Mouse (Mus musculus) heart, embryonic 16.5 days (tissue): ENCODE measurements around the gene Sik3. TPM values are rescaled to one million over a fixed set of nuclear protein-coding genes. Genes with fewer than 3 reads are reported as not detected.

ENCODE experiments used
- ATAC-seq: fragments of 200-750 bp; cut with Nextera tagmentation; replicated peaks from 2 replicates; pipeline ENCODE4 v1.8.0; 2017; ENCODE audit warnings: moderate number of reproducible peaks; ENCODE audit not compliant: insufficient read depth, low FRiP score; ENCODE audit errors: extremely low read depth
- H3K27ac ChIP-seq: fragments of 300-500 bp; sonication (generic); 2 replicates; pipeline ENCODE4 v1.5.1; 2014; ENCODE audit warnings: mild to moderate bottlenecking, low read length, control low read depth, moderate library complexity
- H3K27me3 ChIP-seq: fragments of 300-500 bp; sonication (generic); 2 replicates; pipeline ENCODE4 v1.6.1; 2014; ENCODE audit warnings: low read length, mixed read lengths; ENCODE audit not compliant: control insufficient read depth, insufficient read depth
- H3K36me3 ChIP-seq: fragments of 300-500 bp; sonication (generic); 2 replicates; pipeline ENCODE4 v1.6.1; 2014; ENCODE audit not compliant: control insufficient read depth, insufficient read depth
- H3K4me1 ChIP-seq: fragments of 300-500 bp; sonication (generic); 2 replicates; pipeline ENCODE4 v1.6.1; 2014; ENCODE audit warnings: low read length, mixed read lengths; ENCODE audit not compliant: control insufficient read depth, insufficient read depth
- H3K4me2 ChIP-seq: fragments of 300-500 bp; sonication (generic); 2 replicates; pipeline ENCODE4 v1.6.1; 2014; ENCODE audit warnings: low read depth, mild to moderate bottlenecking, control low read depth, low read length
- H3K4me3 ChIP-seq: fragments of 300-500 bp; sonication (generic); 2 replicates; pipeline ENCODE4 v1.5.1; 2014; ENCODE audit warnings: mild to moderate bottlenecking, control low read depth, low read length
- H3K9ac ChIP-seq: fragments of 300-500 bp; sonication (generic); 2 replicates; pipeline ENCODE4 v1.6.1; 2014; ENCODE audit warnings: low read length, control low read depth
- H3K9me3 ChIP-seq: fragments of 300-500 bp; sonication (generic); replicated peaks from 2 replicates; pipeline ENCODE4 v1.6.1; 2016; ENCODE audit warnings: low read length; ENCODE audit not compliant: control insufficient read depth
- WGBS: fragments of 180-500 bp; shearing (Covaris S2); extraction: QIAGEN DNeasy Blood & Tissue Kit; methylation state at CpG from one replicate; pipeline ENCODE4 v1.1.7; 2014; 5-methylcytosine and 5-hydroxymethylcytosine counted together
- polyA plus RNA-seq: library from polyadenylated mRNA; unstranded; fragments of >200 nt; fragmentation: Nextera tagmentation; extraction: Ambion mirVana; gene quantifications from 2 replicates; pipeline ENCODE4 v1.2.1, GENCODE M21; 2015

Gene Sik3
- polyA plus RNA-seq, 1 experiment from 2014 or later, result 5.1 TPM

DNA sequence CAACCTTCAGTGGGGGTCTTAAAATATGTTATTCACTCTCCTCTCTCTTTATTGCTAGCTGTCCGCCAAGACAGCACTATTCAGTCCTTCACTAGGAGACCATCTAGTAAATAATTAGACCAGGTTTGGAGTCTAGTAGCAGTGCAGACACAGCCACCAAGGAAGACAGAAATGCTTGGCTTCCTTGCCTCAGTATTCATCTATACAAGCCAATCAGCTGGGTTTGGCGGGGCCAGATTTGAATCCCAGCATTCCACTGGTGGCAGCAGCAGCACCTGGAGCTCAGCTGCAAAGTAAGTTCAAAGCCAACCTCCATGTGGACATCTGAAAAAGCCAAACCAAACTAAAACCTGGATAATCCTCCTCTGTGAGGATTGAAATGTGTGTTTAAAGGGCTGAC, 47.6 kb downstream of the Sik3 start:
- Histone ChIP-seq H3K4me1 (peaks cover 4% of the 10 kb centered on the region), H3K9ac (no peak overlapping the region), H3K27ac (no peak overlapping the region), H3K36me3 (no peaks in the 10 kb centered on the region), H3K9me3 (no peaks in the 10 kb centered on the region), H3K4me3 (no peak overlapping the region), H3K27me3 (no peaks in the 10 kb centered on the region), H3K4me2 (no peak overlapping the region)
- no peak for ATAC-seq
- 90% methylated on average over 2 of the region's 2 CpGs for WGBS

GRCm38 (mm10) chr9:46061696-46062425, 49.2 kb downstream of the Sik3 start:
- no peak overlapping the region for H3K4me2 ChIP-seq
- no peaks in the 10 kb centered on the region for H3K9me3 ChIP-seq
- peaks cover 4% of the 10 kb centered on the region for H3K4me1 ChIP-seq
- no peaks in the 10 kb centered on the region for H3K27me3 ChIP-seq
- no peak overlapping the region for H3K27ac ChIP-seq
- ATAC-seq, result no peak
- WGBS, result 73% methylated on average over 9 of the region's 9 CpGs
- no peak overlapping the region for H3K9ac ChIP-seq
- H3K36me3 ChIP-seq, result no peaks in the 10 kb centered on the region
- no peak overlapping the region for H3K4me3 ChIP-seq

DNA sequence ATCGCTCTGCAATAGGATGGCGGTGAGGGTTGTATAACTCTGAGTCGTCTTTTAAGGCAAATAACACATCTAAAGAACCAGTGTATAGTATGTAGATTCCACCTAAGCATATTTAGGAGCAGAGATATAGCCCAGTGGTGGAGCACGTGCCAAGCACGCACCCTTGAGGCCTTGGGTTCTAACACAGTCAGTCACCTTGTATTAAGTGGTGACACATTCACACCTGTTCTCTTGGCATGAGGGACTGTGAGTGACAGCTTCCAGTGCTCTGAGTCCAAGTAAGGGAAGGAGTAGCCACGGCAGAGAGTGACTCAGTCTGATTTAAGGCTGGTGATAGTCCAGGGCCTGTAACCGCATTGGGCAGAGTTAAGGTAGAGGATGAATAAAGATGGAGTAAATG, 51.7 kb downstream of the Sik3 start:
- Histone ChIP-seq H3K9ac (no peak overlapping the region), H3K36me3 (no peaks in the 10 kb centered on the region), H3K9me3 (no peaks in the 10 kb centered on the region), H3K4me3 (no peak overlapping the region), H3K4me2 (no peak overlapping the region), H3K27ac (no peak overlapping the region), H3K27me3 (no peaks in the 10 kb centered on the region), H3K4me1 (peaks cover 9% of the 10 kb centered on the region)
- WGBS, result 81% methylated on average over 7 of the region's 7 CpGs
- ATAC-seq, result no peak

GRCm38 (mm10) chr9:46066711-46067110, 54.1 kb downstream of the Sik3 start:
- Histone ChIP-seq H3K4me3 (no peak overlapping the region), H3K9ac (no peak overlapping the region), H3K4me2 (no peak overlapping the region), H3K36me3 (no peaks in the 10 kb centered on the region), H3K27ac (no peak overlapping the region), H3K9me3 (no peaks in the 10 kb centered on the region), H3K4me1 (peaks cover 9% of the 10 kb centered on the region), H3K27me3 (no peaks in the 10 kb centered on the region)
- no peak for ATAC-seq
- WGBS, result 88% methylated on average over 4 of the region's 4 CpGs

DNA sequence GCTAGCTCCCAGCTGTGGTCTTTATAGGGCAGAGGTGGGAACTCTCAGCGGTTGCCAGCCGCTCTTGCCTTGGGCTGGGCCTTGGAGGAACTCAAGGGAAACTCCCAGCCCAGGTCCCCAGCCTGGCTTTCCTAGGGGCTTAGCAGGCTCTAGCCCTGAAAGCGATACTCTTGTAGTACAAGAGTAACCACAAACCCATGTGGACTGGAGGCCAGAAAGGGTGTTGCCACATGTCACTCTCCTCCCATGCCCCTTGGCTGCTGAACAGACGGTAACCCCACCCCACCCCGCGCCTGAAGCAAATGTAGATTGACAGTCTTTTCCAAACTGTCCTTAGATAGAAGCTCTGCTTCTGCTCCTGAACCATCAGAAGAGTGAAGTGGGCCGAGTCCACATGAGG, 55.1 kb downstream of the Sik3 start:
- Histone ChIP-seq H3K4me1 (peaks cover 5% of the 10 kb centered on the region), H3K36me3 (no peaks in the 10 kb centered on the region), H3K4me3 (no peak overlapping the region), H3K4me2 (no peak overlapping the region), H3K27me3 (no peaks in the 10 kb centered on the region), H3K27ac (no peak overlapping the region), H3K9me3 (no peaks in the 10 kb centered on the region), H3K9ac (no peak overlapping the region)
- ATAC-seq, result no peak
- WGBS, result 70% methylated on average over 7 of the region's 7 CpGs

- Histone ChIP-seq H3K27me3 (no peaks in the 10 kb centered on the region), H3K27ac (no peak overlapping the region), H3K4me3 (no peak overlapping the region), H3K9ac (no peak overlapping the region), H3K9me3 (no peaks in the 10 kb centered on the region), H3K36me3 (no peaks in the 10 kb centered on the region), H3K4me2 (no peak overlapping the region), H3K4me1 (peaks cover 5% of the 10 kb centered on the region)
- no peak for ATAC-seq
- 73% methylated on average over 4 of the region's 4 CpGs for WGBS
Measured at GRCm38 (mm10) chr9:46069013-46069412, 56.4 kb downstream of the Sik3 start.

DNA sequence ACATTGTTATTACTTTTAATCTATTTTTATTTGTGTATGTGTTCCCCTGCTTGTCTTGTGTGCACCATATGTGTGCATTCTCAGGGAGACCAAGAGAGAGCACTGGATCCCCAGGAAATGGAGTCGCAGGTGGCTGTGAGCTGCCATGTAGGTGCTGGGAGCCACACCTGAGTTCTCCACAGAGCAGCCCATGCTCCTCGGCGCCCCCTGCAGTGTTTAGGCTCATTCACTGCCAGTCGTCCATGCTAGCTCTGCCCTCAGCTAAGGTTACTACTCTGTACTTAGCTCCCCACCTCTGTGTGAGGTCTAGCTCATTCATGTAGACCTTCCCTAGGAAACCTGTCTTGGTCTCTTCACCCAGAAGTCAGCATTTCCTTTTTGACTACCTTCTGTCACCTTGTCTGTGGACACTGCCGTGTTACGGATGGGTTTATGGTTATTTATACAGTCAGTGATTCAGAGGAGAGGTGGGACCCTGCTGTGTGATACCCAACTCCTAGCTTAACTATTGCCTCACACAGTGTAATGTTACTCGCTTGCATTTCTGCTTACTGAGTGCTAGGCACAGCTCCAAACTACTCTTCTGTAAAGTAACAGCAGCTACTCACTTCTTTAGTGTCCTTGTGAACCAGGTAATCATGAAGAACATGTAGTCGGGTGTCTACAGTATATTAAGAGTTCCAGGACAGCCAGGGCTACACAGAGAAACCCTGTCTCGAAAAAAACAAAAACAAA, 59.6 kb downstream of the Sik3 start:
- Histone ChIP-seq H3K9ac (no peak overlapping the region), H3K4me1 (peaks cover 5% of the 10 kb centered on the region), H3K9me3 (no peaks in the 10 kb centered on the region), H3K4me2 (no peak overlapping the region), H3K27me3 (no peaks in the 10 kb centered on the region), H3K27ac (no peak overlapping the region), H3K4me3 (no peak overlapping the region), H3K36me3 (no peaks in the 10 kb centered on the region)
- no peak for ATAC-seq
- WGBS, result 67% methylated on average over 9 of the region's 9 CpGs

GRCm38 (mm10) chr9:46073443-46073842, 60.8 kb downstream of the Sik3 start:
- Histone ChIP-seq H3K4me1 (no peaks in the 10 kb centered on the region), H3K4me2 (no peak overlapping the region), H3K36me3 (no peaks in the 10 kb centered on the region), H3K4me3 (no peak overlapping the region), H3K9ac (no peak overlapping the region), H3K27me3 (no peaks in the 10 kb centered on the region), H3K9me3 (no peaks in the 10 kb centered on the region), H3K27ac (no peak overlapping the region)
- 68% methylated on average over 3 of the region's 3 CpGs for WGBS
- ATAC-seq, result no peak

GRCm38 (mm10) chr9:46075578-46075977, 63.0 kb downstream of the Sik3 start:
- H3K36me3 ChIP-seq, result no peaks in the 10 kb centered on the region
- H3K4me1 ChIP-seq, result no peaks in the 10 kb centered on the region
- WGBS, result 64% methylated on average over 2 of the region's 2 CpGs
- H3K9ac ChIP-seq, result no peak overlapping the region
- H3K27ac ChIP-seq, result no peak overlapping the region
- ATAC-seq, result no peak
- H3K4me3 ChIP-seq, result no peak overlapping the region
- H3K27me3 ChIP-seq, result no peaks in the 10 kb centered on the region
- H3K9me3 ChIP-seq, result no peaks in the 10 kb centered on the region
- no peak overlapping the region for H3K4me2 ChIP-seq
